Mouse (Mus musculus) heart, embryonic 14.5 days (tissue): ENCODE data around the gene Gpr25. TPM values are rescaled to one million over a fixed set of nuclear protein-coding genes. Genes with fewer than 3 reads are reported as not detected.
A peak's percentile ranks its signal among the peaks of the same experiment; 100 is the strongest.

ENCODE experiments used
- ATAC-seq: fragments of 200-750 bp; cut with Nextera tagmentation; 2 replicates; pipeline ENCODE4 v1.8.0; 2017; ENCODE audit warnings: low read depth, moderate TSS enrichment; ENCODE audit not compliant: insufficient number of reproducible peaks, insufficient read depth, low FRiP score
- H3K27ac ChIP-seq, 2 experiments: fragments of 200-500 bp in 1 of 2; fragments of 300-500 bp in 1 of 2; sonication (generic) in 1 of 2; replicated peaks in 1 of 2; 2 replicates each; pipeline ENCODE4 v1.5.1; 2012 to 2014; ENCODE audit warnings: low read depth in 2 of 2, low read length in 2 of 2, control low read depth in 1 of 2, mild to moderate bottlenecking in 1 of 2, mixed read lengths in 1 of 2; ENCODE audit not compliant: control insufficient read depth in 1 of 2, insufficient read depth in 1 of 2
- H3K27me3 ChIP-seq: fragments of 300-500 bp; sonication (generic); 2 replicates; pipeline ENCODE4 v1.6.1; 2014; ENCODE audit warnings: mild to moderate bottlenecking, low read length, control low read depth; ENCODE audit not compliant: control insufficient read depth, insufficient read depth
- H3K36me3 ChIP-seq: fragments of 300-500 bp; sonication (generic); 2 replicates; pipeline ENCODE4 v1.6.1; 2014; ENCODE audit warnings: mild to moderate bottlenecking, control low read depth, low read length, mixed read lengths; ENCODE audit not compliant: control insufficient read depth, insufficient read depth
- H3K4me1 ChIP-seq, 2 experiments: fragments of 200-500 bp in 1 of 2; fragments of 300-500 bp in 1 of 2; sonication (generic) in 1 of 2; 2 replicates each; pipeline ENCODE4 v1.6.1; 2012 to 2014; ENCODE audit warnings: low read length in 2 of 2, control low read depth in 1 of 2, mixed read lengths in 1 of 2; ENCODE audit not compliant: control insufficient read depth in 2 of 2, insufficient read depth in 2 of 2
- H3K4me2 ChIP-seq: fragments of 300-500 bp; sonication (generic); 2 replicates; pipeline ENCODE4 v1.6.1; 2014; ENCODE audit warnings: mild to moderate bottlenecking, low read length
- H3K4me3 ChIP-seq, 2 experiments: fragments of 200-500 bp in 1 of 2; fragments of 300-500 bp in 1 of 2; sonication (generic) in 1 of 2; 2 replicates each; pipeline ENCODE4 v1.5.1; 2012 to 2014; ENCODE audit warnings: low read length in 2 of 2, mild to moderate bottlenecking in 2 of 2, control low read depth in 1 of 2, low read depth in 1 of 2, moderate library complexity in 1 of 2; ENCODE audit not compliant: control insufficient read depth in 1 of 2, insufficient read depth in 1 of 2
- H3K9ac ChIP-seq: fragments of 300-500 bp; sonication (generic); 2 replicates; pipeline ENCODE4 v1.6.1; 2014; ENCODE audit warnings: mild to moderate bottlenecking, low read length
- H3K9me3 ChIP-seq: fragments of 300-500 bp; sonication (generic); 2 replicates; pipeline ENCODE4 v1.6.1; 2016; ENCODE audit warnings: low read length, control low read depth; ENCODE audit not compliant: control insufficient read depth
- WGBS: fragments of 180-500 bp; shearing (Covaris S2); extraction: QIAGEN DNeasy Blood & Tissue Kit; methylation state at CpG from one replicate; pipeline ENCODE4 v1.1.7; 2014; 5-methylcytosine and 5-hydroxymethylcytosine counted together
- polyA plus RNA-seq: library from polyadenylated mRNA; unstranded; fragments of >200 nt; fragmentation: Nextera tagmentation; extraction: Ambion mirVana; gene quantifications from 2 replicates; pipeline ENCODE4 v1.2.1, GENCODE M21; 2014

Gene Gpr25
- polyA plus RNA-seq = not detected in 2 replicates

DNA sequence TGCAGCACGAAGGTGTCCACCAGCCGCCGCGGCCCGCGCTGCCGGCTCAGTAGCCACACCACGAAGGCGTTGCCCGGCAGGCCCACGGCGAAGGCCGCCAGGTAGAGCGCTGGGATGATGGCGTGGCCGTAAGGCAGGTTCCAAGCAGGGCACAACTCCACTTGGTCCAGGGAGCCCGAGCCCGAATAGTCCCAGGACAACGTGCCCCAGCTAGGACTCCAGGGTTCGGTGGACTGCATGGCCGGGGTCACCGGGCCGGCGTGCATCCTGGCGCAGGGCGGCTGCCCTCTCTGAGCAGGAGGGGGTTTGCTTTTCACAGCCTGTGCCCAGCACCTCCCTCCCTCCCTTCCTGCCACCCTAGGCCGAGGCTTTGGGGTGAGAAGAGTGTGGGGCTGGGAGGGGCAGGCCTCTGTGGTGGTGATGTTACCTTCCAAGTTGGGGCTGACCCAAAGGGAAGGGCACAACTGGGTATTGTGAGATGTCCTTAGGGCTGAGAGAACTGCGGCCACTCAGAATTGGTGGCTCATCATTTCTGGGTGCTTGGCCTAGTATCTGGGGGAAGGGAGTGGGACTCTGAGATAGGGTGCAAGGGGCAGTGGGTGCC lies at the start of gene Gpr25:
Gpr25 (minus strand) TSS at position 239 of the 604 bp plus-strand sequence.
- Histone ChIP-seq H3K4me1 (peaks cover 7 to 16% of the 10 kb centered on the region in 2 experiments), H3K9ac (peak within 1 kb of the TSS; percentile 68), H3K27me3 (peaks cover 64% of the 10 kb centered on the region), H3K36me3 (no peaks in the 10 kb centered on the region), H3K4me2 (peak within 1 kb of the TSS; percentile 96), H3K27ac (no peak within 1 kb of the TSS; a peak in 1 of 4 replicates), H3K9me3 (no peaks in the 10 kb centered on the region), H3K4me3 (peak within 1 kb of the TSS; percentile 54 to 58)
- 8% methylated on average over 27 of the region's 28 CpGs for WGBS
- ATAC-seq = 0 out of 2 replicates have a peak, but pooled peaks have one; percentile 12

DNA sequence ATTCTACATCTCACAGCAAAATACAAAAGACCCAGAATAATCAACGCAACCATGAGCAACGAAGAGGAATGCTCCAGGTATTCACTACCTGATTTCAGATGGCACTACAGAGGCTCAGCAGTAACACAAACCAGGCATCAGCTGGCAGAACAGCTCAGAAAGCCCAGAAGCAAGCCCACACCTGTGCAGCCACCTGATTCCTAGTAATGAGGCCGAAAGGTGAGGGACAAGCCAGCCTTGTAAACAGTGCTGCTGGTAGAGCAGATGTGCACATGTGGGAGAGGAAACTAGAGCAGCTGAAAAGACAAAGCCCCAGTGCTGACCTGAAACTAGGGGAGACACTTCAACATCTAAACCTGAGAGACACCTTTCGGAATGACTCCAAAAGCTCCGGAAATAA lies 48.5 kb upstream of the Gpr25 start:
- Histone ChIP-seq H3K4me2 (no peak overlapping the region), H3K9ac (no peak overlapping the region), H3K9me3 (no peaks in the 10 kb centered on the region), H3K4me1 (no peaks in the 10 kb centered on the region), H3K36me3 (no peaks in the 10 kb centered on the region), H3K27ac (no peak overlapping the region), H3K27me3 (no peaks in the 10 kb centered on the region), H3K4me3 (no peak overlapping the region)
- ATAC-seq = no peak
- WGBS = 92% methylated on average over 5 of the region's 5 CpGs

DNA sequence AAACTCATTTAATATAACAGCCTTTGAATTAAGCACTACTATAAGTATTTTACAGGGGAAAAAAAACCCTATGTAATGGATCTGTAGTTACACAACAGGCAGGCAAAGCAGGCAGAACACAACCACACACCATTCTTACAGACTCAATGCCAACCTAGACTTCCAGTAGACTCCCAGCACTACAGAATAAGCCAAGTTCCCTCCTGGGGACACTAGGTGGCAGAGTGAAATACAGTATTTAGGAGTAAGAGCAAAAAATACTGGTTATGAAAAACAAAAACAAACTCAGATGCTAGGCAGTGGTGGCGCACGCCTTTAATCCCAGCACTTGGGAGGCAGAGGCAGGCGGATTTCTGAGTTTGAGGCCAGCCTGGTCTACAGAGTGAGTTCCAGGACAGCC lies 45.8 kb upstream of the Gpr25 start:
- 76% methylated on average over 3 of the region's 3 CpGs for WGBS
- Histone ChIP-seq H3K9me3 (no peaks in the 10 kb centered on the region), H3K36me3 (peaks cover 11% of the 10 kb centered on the region), H3K4me2 (no peak overlapping the region), H3K27ac (no peak overlapping the region), H3K4me1 (no peaks in the 10 kb centered on the region), H3K9ac (no peak overlapping the region), H3K4me3 (no peak overlapping the region), H3K27me3 (no peaks in the 10 kb centered on the region)
- no peak for ATAC-seq

DNA sequence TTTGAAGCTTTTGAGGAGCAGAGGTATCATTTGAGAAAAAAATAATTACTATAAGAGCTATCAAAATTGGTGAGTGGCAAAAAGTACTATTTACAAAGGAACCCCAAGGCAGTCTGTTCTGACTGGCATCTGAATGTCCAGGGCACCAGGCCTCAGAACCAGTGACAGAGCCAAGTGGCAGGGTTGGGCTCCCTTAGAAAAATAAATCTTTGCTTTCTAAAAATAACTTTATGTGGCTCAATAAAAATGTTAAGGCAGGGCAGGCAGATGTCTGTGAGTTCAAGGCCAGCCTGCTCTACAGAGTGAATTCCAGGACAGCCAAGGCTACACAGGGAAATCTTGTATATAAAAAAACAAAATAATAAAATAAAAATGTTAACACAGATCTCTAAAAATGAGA lies 33.3 kb upstream of the Gpr25 start:
- ATAC-seq = no peak
- H3K4me2 ChIP-seq = no peak overlapping the region

DNA sequence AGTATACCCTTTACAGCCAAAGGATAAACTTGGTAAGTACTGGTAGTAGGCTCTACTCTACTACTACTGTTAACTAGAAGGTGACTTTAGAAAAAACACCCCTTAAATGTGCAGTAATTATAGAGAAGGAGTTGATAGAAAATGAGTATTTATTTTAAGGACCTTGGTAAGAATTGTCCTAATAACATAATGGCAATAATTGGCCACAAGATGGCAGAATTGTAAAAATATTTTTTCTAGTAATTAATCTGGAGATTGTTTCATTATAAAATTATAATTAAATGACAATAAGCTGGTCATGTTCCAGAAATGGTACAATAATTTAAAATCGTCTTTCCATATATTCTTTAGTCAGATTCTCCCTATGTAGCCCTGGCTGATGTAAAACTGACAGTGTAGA lies 29.1 kb upstream of the Gpr25 start:
- no peaks in the 10 kb centered on the region for H3K4me1 ChIP-seq
- no peaks in the 10 kb centered on the region for H3K9me3 ChIP-seq
- H3K27me3 ChIP-seq = no peaks in the 10 kb centered on the region
- no peak overlapping the region for H3K4me3 ChIP-seq
- no peak overlapping the region for H3K4me2 ChIP-seq
- no peak for ATAC-seq
- peaks cover 30% of the 10 kb centered on the region for H3K36me3 ChIP-seq
- WGBS = 67% methylated on average over 1 of the region's 1 CpGs
- H3K9ac ChIP-seq = no peak overlapping the region
- no peak overlapping the region for H3K27ac ChIP-seq

More for the DNA sequence above, 33.3 kb upstream of the Gpr25 start:
- no peaks in the 10 kb centered on the region for H3K27me3 ChIP-seq
- no peaks in the 10 kb centered on the region for H3K4me1 ChIP-seq
- H3K9me3 ChIP-seq = no peaks in the 10 kb centered on the region
- H3K36me3 ChIP-seq = peaks cover 8% of the 10 kb centered on the region; the same call in 1 of the 2 replicates
- H3K9ac ChIP-seq = no peak overlapping the region
- H3K4me3 ChIP-seq = no peak overlapping the region
- no peak overlapping the region for H3K27ac ChIP-seq

DNA sequence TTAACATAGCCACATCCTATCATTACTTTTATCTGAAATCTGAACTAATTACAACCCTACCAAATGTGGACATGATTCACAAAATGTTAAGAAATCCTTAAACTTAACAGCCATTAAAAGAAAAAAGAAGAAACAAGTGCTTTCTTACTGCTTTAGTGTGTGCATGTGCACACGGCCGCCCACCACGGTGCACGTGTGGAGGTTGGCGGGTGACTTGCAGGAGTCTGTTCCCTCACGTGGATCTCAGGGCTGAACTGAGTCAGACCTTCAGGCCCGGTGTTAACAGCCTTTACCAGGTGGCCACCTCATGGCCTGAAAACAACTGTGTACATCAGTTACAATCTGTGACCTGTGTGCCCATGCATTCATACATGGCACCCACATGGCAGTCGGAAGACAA lies 16.7 kb upstream of the Gpr25 start:
- WGBS = 90% methylated on average over 8 of the region's 8 CpGs
- H3K4me1 ChIP-seq = no peaks in the 10 kb centered on the region
- no peaks in the 10 kb centered on the region for H3K9me3 ChIP-seq
- H3K4me2 ChIP-seq = no peak overlapping the region
- H3K27ac ChIP-seq = no peak overlapping the region
- ATAC-seq = no peak
- no peak overlapping the region for H3K4me3 ChIP-seq
- peaks cover 95% of the 10 kb centered on the region for H3K36me3 ChIP-seq
- no peak overlapping the region for H3K9ac ChIP-seq
- H3K27me3 ChIP-seq = no peaks in the 10 kb centered on the region

DNA sequence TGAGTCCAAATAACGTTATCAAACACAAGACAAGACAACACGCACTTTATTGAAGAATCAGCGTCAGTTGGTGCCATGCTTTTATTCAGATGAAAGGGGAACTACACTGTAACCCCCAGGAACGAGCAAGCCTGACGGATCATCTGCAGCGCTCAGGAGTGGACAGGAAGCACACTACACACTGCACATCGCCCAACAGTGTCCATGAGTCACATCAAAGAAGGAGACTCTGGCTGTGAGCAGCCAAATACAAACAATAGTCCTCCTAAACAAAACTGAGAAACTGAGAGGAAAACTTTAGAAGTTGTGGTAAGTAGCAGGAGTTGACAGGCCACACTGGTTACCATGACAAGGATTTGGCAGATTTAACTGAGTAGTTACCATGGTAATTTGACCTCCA lies 7.6 kb upstream of the Gpr25 start:
- no peaks in the 10 kb centered on the region for H3K4me1 ChIP-seq
- H3K4me2 ChIP-seq = no peak overlapping the region
- no peaks in the 10 kb centered on the region for H3K9me3 ChIP-seq
- no peak overlapping the region for H3K4me3 ChIP-seq
- WGBS = 80% methylated on average over 7 of the region's 7 CpGs
- H3K36me3 ChIP-seq = peaks cover 51% of the 10 kb centered on the region
- peaks cover 3% of the 10 kb centered on the region; the same call in 1 of the 2 replicates for H3K27me3 ChIP-seq
- no peak for ATAC-seq
- H3K9ac ChIP-seq = no peak overlapping the region
- H3K27ac ChIP-seq = no peak overlapping the region

DNA sequence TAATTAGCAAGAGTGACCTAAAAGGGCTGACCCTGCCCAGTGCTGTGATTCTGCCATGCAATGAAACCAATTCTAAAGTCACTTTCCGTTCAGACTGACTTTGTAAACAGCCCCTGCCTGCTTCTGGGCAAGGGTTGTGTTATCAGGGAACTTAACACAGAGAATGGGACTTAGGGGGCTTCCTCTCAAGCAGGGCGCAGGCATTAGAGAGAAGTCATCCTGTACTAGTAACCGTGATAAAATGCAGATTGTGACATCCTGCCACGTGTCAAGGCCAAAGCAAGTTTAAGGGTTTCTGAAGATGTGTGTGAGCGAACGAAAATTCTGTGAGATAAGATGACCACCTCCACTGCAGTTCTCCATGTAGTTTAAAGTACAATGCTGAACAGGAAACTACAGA lies 5.5 kb upstream of the Gpr25 start:
- Histone ChIP-seq H3K27ac (no peak overlapping the region), H3K4me1 (no peaks in the 10 kb centered on the region), H3K27me3 (peaks cover 18% of the 10 kb centered on the region), H3K9me3 (no peaks in the 10 kb centered on the region), H3K9ac (no peak overlapping the region), H3K4me3 (no peak overlapping the region), H3K36me3 (peaks cover 31% of the 10 kb centered on the region), H3K4me2 (no peak overlapping the region)
- ATAC-seq = no peak
- 23% methylated on average over 6 of the region's 6 CpGs for whole genome bisulfite sequencing
